Mouse (Mus musculus) induced T-regulatory cell, adult 2 months (primary cell): Measurements from ENCODE around the gene Hspa12a.
A peak's percentile ranks its signal among the peaks of the same experiment; 100 is the strongest.
"Not testable (repeated sequence)": the region's sequence is repeated elsewhere in the genome, so short reads cannot be mapped to it uniquely, and the experiment has no call there.

Experiments used
- DNase-seq: peaks from one replicate; pipeline ENCODE4 v3.0.0-alpha.2; 2012; ENCODE audit warnings: low read depth

The Hspa12a gene

GRCm38 (mm10) chr19:58910941-58911368 lies 32.5 kb downstream of the Hspa12a start:
- DNase-seq, result peak; percentile 15

GRCm38 (mm10) chr19:58908018-58908417 lies 35.4 kb downstream of the Hspa12a start:
- peak; percentile 27 for DNase-seq

- no peak for DNase-seq
Observed at GRCm38 (mm10) chr19:58906685-58907084, 36.8 kb downstream of the Hspa12a start.

- DNase-seq, result peak; percentile 79
Observed at GRCm38 (mm10) chr19:58903899-58904327, 39.5 kb downstream of the Hspa12a start.

- DNase-seq, result no peak
Observed at GRCm38 (mm10) chr19:58903079-58903898, 40.2 kb downstream of the Hspa12a start.

GRCm38 (mm10) chr19:58900471-58900870 lies 43.0 kb downstream of the Hspa12a start:
- not testable (repeated sequence) for DNase-seq

GRCm38 (mm10) chr19:58896216-58896615 lies 47.2 kb downstream of the Hspa12a start:
- DNase-seq, result no peak

- DNase-seq, result no peak
Observed at GRCm38 (mm10) chr19:58889306-58890038, 54.0 kb downstream of the Hspa12a start.

- DNase-seq, result peak; percentile 23
Observed at GRCm38 (mm10) chr19:58886467-58886866, 57.0 kb downstream of the Hspa12a start.

GRCm38 (mm10) chr19:58883451-58883850 lies 60.0 kb downstream of the Hspa12a start:
- DNase-seq, result no peak

GRCm38 (mm10) chr19:58882336-58882735 lies 61.1 kb downstream of the Hspa12a start:
- no peak for DNase-seq

GRCm38 (mm10) chr19:58879330-58879957 lies 64.0 kb downstream of the Hspa12a start:
- no peak for DNase-seq

GRCm38 (mm10) chr19:58878560-58878959 lies 64.9 kb downstream of the Hspa12a start:
- DNase-seq, result no peak

- no peak for DNase-seq
Observed at GRCm38 (mm10) chr19:58873536-58873935, 69.9 kb downstream of the Hspa12a start.

- DNase-seq, result no peak
Observed at GRCm38 (mm10) chr19:58872381-58873259, 70.8 kb downstream of the Hspa12a start.

- no peak for DNase-seq
Observed at GRCm38 (mm10) chr19:58871878-58872277, 71.6 kb downstream of the Hspa12a start.

GRCm38 (mm10) chr19:58866651-58867050 lies 76.8 kb downstream of the Hspa12a start:
- DNase-seq, result no peak

- DNase-seq, result peak; percentile 46
Observed at GRCm38 (mm10) chr19:58865224-58865623, 78.2 kb downstream of the Hspa12a start.

- DNase-seq, result no peak
Observed at GRCm38 (mm10) chr19:58864006-58864573, 79.4 kb downstream of the Hspa12a start.

GRCm38 (mm10) chr19:58861174-58861760 lies 82.2 kb downstream of the Hspa12a start:
- no peak for DNase-seq
